Mouse (Mus musculus): ENCODE measurements around the gene Gimap1. TPM values are rescaled to one million over a fixed set of nuclear protein-coding genes. Genes with fewer than 3 reads are reported as not detected.
A peak's percentile ranks its signal among the peaks of the same experiment; 100 is the strongest.

The Gimap1 gene
- total RNA-seq (2012; rRNA removed) (136 and 144 TPM in 2 replicates), total RNA-seq (2014; rRNA removed) (54.5 and 57.4 TPM in 2 replicates), polyA plus RNA-seq (2012; ENCODE audit: insufficient read length, low read depth) (91.8 and 113 TPM in 2 replicates)

- Histone ChIP-seq H3K9me3 (replicated peaks; ENCODE audit: low read length) (peaks cover 11% of the 10 kb centered on the region), H3K36me3 (replicated peaks in 1 of 2; ENCODE audit: control insufficient read depth in 1 of 2, insufficient read depth in 1 of 2, low read length in 1 of 2) (peaks cover 24 to 34% of the 10 kb centered on the region in 2 experiments), H3K4me3 (replicated peaks in 1 of 3; ENCODE audit: low read depth in 2 of 3, low read length in 2 of 3, poor library complexity in 1 of 3) (peak within 1 kb of the TSS; percentile 66 to 91 (median 72)), H3K4me2 (ENCODE audit: insufficient read depth, low read depth, poor library complexity, severe bottlenecking) (peak within 1 kb of the TSS; percentile 89), H3K79me2 (replicated peaks; ENCODE audit: control insufficient read depth, extremely low read depth, insufficient read depth, poor library complexity, severe bottlenecking) (peaks cover 62% of the 10 kb centered on the region), H3K27ac (ENCODE audit: insufficient read depth, low read depth) (peak within 1 kb of the TSS; percentile 93), H3K27me3 (replicated peaks) (no peaks in the 10 kb centered on the region), H3K9ac (ENCODE audit: insufficient read depth, low read depth) (peak within 1 kb of the TSS; percentile 82), H3K4me1 (ENCODE audit: control insufficient read depth in 1 of 2, insufficient read depth in 2 of 2) (peaks cover 16 to 61% of the 10 kb centered on the region in 2 experiments)
- dilution Hi-C loops (cut with MboI; ENCODE audit: extremely low pct_ligation_motif_present, extremely low pct_unique_long_range_greater_than_20kb, low sequenced_read_pairs) (no loop called here), in situ Hi-C loops (cut with MboI; ENCODE audit: low pct_ligation_motif_present, low pct_unique_long_range_greater_than_20kb, low sequenced_read_pairs) (loop anchor here (5.0 kb wide), 1 partner anchor 37 kb away; no protein-coding TSS in a partner anchor)
- DNase-seq (ENCODE audit: extremely low read depth): peak; percentile 81
- TF ChIP-seq MEF2A (IDR thresholded peaks at IDR 0.05; ENCODE audit: borderline replicate concordance, low read depth, low read length): no peak
- peak; percentile 42; the same call in 1 of the 2 replicates for TF ChIP-seq KAT2A (IDR thresholded peaks at IDR 0.05; ENCODE audit: insufficient replicate concordance, low read length)
- no peak for TF ChIP-seq NRF1 (IDR thresholded peaks at IDR 0.05; ENCODE audit: low read depth, low read length)
- peak; percentile 65 for TF ChIP-seq MYC (IDR thresholded peaks at IDR 0.05; ENCODE audit: low read depth, low read length)
- TF ChIP-seq E2F4 (IDR thresholded peaks at IDR 0.05; ENCODE audit: insufficient replicate concordance, low read depth, low read length): no peak
- peak; percentile 20; the same call in 1 of the 2 replicates for TF ChIP-seq BHLHE40 (IDR thresholded peaks at IDR 0.05; ENCODE audit: low read depth, low read length)
- no peak for TF ChIP-seq SMC3 (IDR thresholded peaks at IDR 0.05; ENCODE audit: low read depth, low read length)
- peak; percentile 79 for TF ChIP-seq SIN3A (IDR thresholded peaks at IDR 0.05; ENCODE audit: low read length)
- 0 out of 2 replicates have a peak, but pooled peaks have one; percentile 25 for TF ChIP-seq ETS1 (conservative IDR thresholded peaks at IDR 0.05; ENCODE audit: low read depth, low read length)
- TF ChIP-seq TCF12 (IDR thresholded peaks at IDR 0.05; ENCODE audit: low read depth, low read length): peak; percentile 74; the same call in 1 of the 2 replicates
- TF ChIP-seq ZC3H11A (IDR thresholded peaks at IDR 0.05; ENCODE audit: low read depth, low read length): no peak
- TF ChIP-seq CHD2 (IDR thresholded peaks at IDR 0.05; ENCODE audit: low read length): no peak
- no peak for TF ChIP-seq UBTF (IDR thresholded peaks at IDR 0.05; ENCODE audit: low read depth, low read length)
- peak; percentile 85 for TF ChIP-seq POLR2A (IDR thresholded peaks at IDR 0.05; ENCODE audit: low read depth, low read length)
- no peak for TF ChIP-seq JUN (IDR thresholded peaks at IDR 0.05; ENCODE audit: insufficient read depth, low read depth, low read length)
- TF ChIP-seq HCFC1 (IDR thresholded peaks at IDR 0.05; ENCODE audit: low read depth, low read length): peak; percentile 76
- no peak; the same call in 1 of the 2 replicates for TF ChIP-seq RAD21 (IDR thresholded peaks at IDR 0.05; ENCODE audit: low read depth, low read length)
- TF ChIP-seq CHD1 (IDR thresholded peaks at IDR 0.05; ENCODE audit: low read depth, low read length): no peak; the same call in none of the 2 replicates
- TF ChIP-seq GABPA (IDR thresholded peaks at IDR 0.05; ENCODE audit: insufficient replicate concordance, low read depth, low read length): no peak
- 0 out of 2 replicates have a peak, but pooled peaks have one; percentile 8 for TF ChIP-seq JUND (conservative IDR thresholded peaks at IDR 0.05; ENCODE audit: low read depth, low read length)
- TF ChIP-seq POLR2AphosphoS2 (IDR thresholded peaks at IDR 0.05; ENCODE audit: low read depth, low read length): 0 out of 2 replicates have a peak, but pooled peaks have one; percentile 55
- peak; percentile 33; the same call in 1 of the 2 replicates for TF ChIP-seq IRF4 (IDR thresholded peaks at IDR 0.05; ENCODE audit: low read depth, low read length)
- peak; percentile 87; the same call in 1 of the 2 replicates for TF ChIP-seq TBP (conservative IDR thresholded peaks at IDR 0.05; ENCODE audit: low read depth, low read length)
- TF ChIP-seq NELFE (IDR thresholded peaks at IDR 0.05; ENCODE audit: low read depth, low read length): peak; percentile 78
- no peak for TF ChIP-seq RCOR1 (conservative IDR thresholded peaks at IDR 0.05; ENCODE audit: low read depth, low read length)
- peak; percentile 51 for TF ChIP-seq EP300 (IDR thresholded peaks at IDR 0.05; ENCODE audit: low read length)
- peak; percentile 58 for TF ChIP-seq MAX (IDR thresholded peaks at IDR 0.05; ENCODE audit: low read length)
- TF ChIP-seq USF1 (IDR thresholded peaks at IDR 0.05; ENCODE audit: low read depth, low read length): no peak
- no peak for TF ChIP-seq CTCF (conservative IDR thresholded peaks at IDR 0.05 in 1 of 2, IDR thresholded peaks at IDR 0.05 in 1 of 2; ENCODE audit: low read depth in 2 of 2, low read length in 2 of 2)
- TF ChIP-seq ZMIZ1 (IDR thresholded peaks at IDR 0.05; ENCODE audit: low read depth, low read length): peak; percentile 61; the same call in 1 of the 2 replicates
- 0 out of 2 replicates have a peak, but pooled peaks have one; percentile 41 for TF ChIP-seq MAFK (IDR thresholded peaks at IDR 0.05; ENCODE audit: insufficient replicate concordance, low read length)
- TF ChIP-seq ZKSCAN1 (IDR thresholded peaks at IDR 0.05; ENCODE audit: borderline replicate concordance, low read depth, low read length): no peak
- TF ChIP-seq ELF1 (IDR thresholded peaks at IDR 0.05; ENCODE audit: low read depth, low read length): peak; percentile 88
- TF ChIP-seq PAX5 (IDR thresholded peaks at IDR 0.05; ENCODE audit: low read length): no peak
- TF ChIP-seq MXI1 (IDR thresholded peaks at IDR 0.05; ENCODE audit: low read depth, low read length): peak; percentile 47; the same call in 1 of the 2 replicates
- TF ChIP-seq ZNF384 (IDR thresholded peaks at IDR 0.05; ENCODE audit: low read depth, low read length): peak; percentile 84
- no peak; the same call in 1 of the 2 replicates for TF ChIP-seq MAZ (IDR thresholded peaks at IDR 0.05; ENCODE audit: low read depth, low read length)
Measured at GRCm38 (mm10) chr6:48738961-48739779, at the start of gene Gimap1. TSS of gene Gimap1 (plus strand) at chr6:48739054.

Measured in CH12.LX (cell line).